In the genomic region with DNA sequence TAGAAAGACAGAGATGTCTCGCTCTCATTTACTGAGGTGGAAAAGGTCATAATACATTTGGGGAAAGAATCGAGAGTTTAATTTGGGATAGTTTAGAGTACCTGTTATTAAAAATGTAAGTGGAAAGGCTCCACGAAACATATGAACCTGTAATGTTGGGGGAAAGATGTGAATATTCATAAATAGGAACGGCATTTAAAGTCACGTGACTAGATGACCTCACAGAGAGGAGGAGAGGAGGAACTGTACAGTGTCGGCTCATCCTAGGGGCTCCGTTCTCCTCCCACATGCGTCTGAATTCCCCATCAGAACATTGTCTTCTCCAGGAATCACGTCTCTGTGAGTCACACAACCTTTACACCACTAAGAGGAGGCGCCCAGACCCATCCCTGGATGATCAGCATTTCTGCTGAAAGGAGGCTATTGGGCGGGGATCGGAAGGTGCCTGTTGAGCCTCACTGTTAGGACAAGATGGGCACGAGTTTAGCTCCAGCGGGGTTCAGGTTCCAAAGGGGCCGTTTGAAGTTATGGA, we compare ENCODE assay signal across 25 mouse cellular contexts. TPM values are rescaled to one million over a fixed set of nuclear protein-coding genes. Genes with fewer than 3 reads are reported as not detected.
DNase-seq lines count a peak whose midpoint lies in the region; ATAC-seq and TF ChIP-seq lines count a peak whose summit lies in the region.
"Had no signal": no experiment of that assay in that cellular context is flagged by ENCODE, and none has a peak within 500 bp of the region (broad histone marks: within the 10 kb centered on the region; RNA-seq: fewer than 3 reads in every experiment).

No protein-coding gene starts in this region.

- no peak for TF ChIP-seq POLR2A in testis, adult 2 months (IDR thresholded peaks at IDR 0.05; ENCODE audit: control insufficient read depth, low read depth, low read length)

- H3K9ac ChIP-seq in midbrain, embryonic 15.5 days = no peak overlapping the region
- H3K9ac ChIP-seq: embryonic facial prominence, embryonic 12.5 days; forebrain, embryonic 13.5 days; forebrain, embryonic 15.5 days; forebrain, postnatal 0 days had no signal

- DNase-seq in heart, embryonic 10.5 days (ENCODE audit: low spot score) = peak; percentile 73
- DNase-seq in heart, postnatal 36 days = no peak
- no peak for DNase-seq in testis, postnatal 14 days (ENCODE audit: low spot score)
- DNase-seq in brain, adult 2 months (ENCODE audit: low read depth, low spot score) = peak; percentile 55
- DNase-seq: adrenal gland, adult 8-10 months; adrenal gland, postnatal 14 days; adrenal gland, postnatal 36 days; cerebellum, adult 11 months; cerebellum, adult 18-20 months; cerebellum, adult 8-10 months; cerebellum, adult 9-11 months; cerebellum, postnatal 14 days; cerebellum, postnatal 36 days; forebrain, postnatal 0 days had no signal

- no peak for TF ChIP-seq CTCF in testis, adult 2 months (IDR thresholded peaks at IDR 0.05; ENCODE audit: control insufficient read depth, insufficient read depth, insufficient replicate concordance, low read depth, low read length)

- peaks cover 5% of the 10 kb centered on the region; the same call in 1 of the 2 replicates for H3K4me1 ChIP-seq in heart, embryonic 10.5 days
- peaks cover 2% of the 10 kb centered on the region; the same call in 1 of the 2 replicates for H3K4me1 ChIP-seq in testis, adult 2 months (ENCODE audit: control insufficient read depth, insufficient read depth, low read length)
- no peaks in the 10 kb centered on the region for H3K4me1 ChIP-seq in midbrain, embryonic 15.5 days
- H3K4me1 ChIP-seq: forebrain, embryonic 13.5 days; forebrain, embryonic 15.5 days had no signal

- no peaks in the 10 kb centered on the region for H3K9me3 ChIP-seq in heart, embryonic 10.5 days
- no peaks in the 10 kb centered on the region for H3K9me3 ChIP-seq in midbrain, embryonic 15.5 days
- H3K9me3 ChIP-seq: embryonic facial prominence, embryonic 10.5 days; embryonic facial prominence, embryonic 12.5 days; forebrain, embryonic 13.5 days; forebrain, embryonic 15.5 days had no signal

- peaks cover 6% of the 10 kb centered on the region; the same call in 1 of the 2 replicates for H3K27me3 ChIP-seq in heart, embryonic 10.5 days (ENCODE audit: insufficient read depth, poor library complexity, severe bottlenecking)
- no peaks in the 10 kb centered on the region for H3K27me3 ChIP-seq in testis, adult 2 months (ENCODE audit: control insufficient read depth, insufficient read depth, low read length)
- H3K27me3 ChIP-seq in midbrain, embryonic 15.5 days (replicated peaks) = no peaks in the 10 kb centered on the region
- H3K27me3 ChIP-seq: forebrain, embryonic 13.5 days; forebrain, embryonic 15.5 days had no signal

- no peak for ATAC-seq in midbrain, embryonic 15.5 days (replicated peaks)
- ATAC-seq: activated CD4-positive, CD25-positive, alpha-beta regulatory T cell, adult 4 months; forebrain, embryonic 13.5 days; forebrain, embryonic 15.5 days; forebrain, postnatal 0 days had no signal

- H3K27ac ChIP-seq in heart, embryonic 10.5 days = no peak overlapping the region
- no peak overlapping the region for H3K27ac ChIP-seq in testis, adult 2 months (ENCODE audit: control insufficient read depth, insufficient read depth, low read depth, low read length)
- H3K27ac ChIP-seq in midbrain, embryonic 15.5 days = no peak overlapping the region
- H3K27ac ChIP-seq: embryonic facial prominence, embryonic 10.5 days; embryonic facial prominence, embryonic 12.5 days; forebrain, embryonic 13.5 days; forebrain, embryonic 15.5 days had no signal

- H3K36me3 ChIP-seq in heart, embryonic 10.5 days = no peaks in the 10 kb centered on the region
- no peaks in the 10 kb centered on the region for H3K36me3 ChIP-seq in testis, adult 2 months (ENCODE audit: control insufficient read depth, insufficient read depth, low read length)
- H3K36me3 ChIP-seq in midbrain, embryonic 15.5 days (replicated peaks) = no peaks in the 10 kb centered on the region
- H3K36me3 ChIP-seq: embryonic facial prominence, embryonic 10.5 days; embryonic facial prominence, embryonic 12.5 days; forebrain, embryonic 15.5 days had no signal

- H3K4me3 ChIP-seq in heart, embryonic 10.5 days = no peak overlapping the region
- peak overlapping the region; percentile 11; the same call in 1 of the 2 replicates for H3K4me3 ChIP-seq in testis, adult 2 months (ENCODE audit: control insufficient read depth, low read depth, low read length)
- no peak overlapping the region for H3K4me3 ChIP-seq in midbrain, embryonic 15.5 days
- H3K4me3 ChIP-seq: embryonic facial prominence, embryonic 10.5 days; embryonic facial prominence, embryonic 12.5 days; forebrain, embryonic 13.5 days; forebrain, embryonic 15.5 days had no signal

- no peak overlapping the region for H3K4me2 ChIP-seq in midbrain, embryonic 15.5 days
- H3K4me2 ChIP-seq: embryonic facial prominence, embryonic 12.5 days; forebrain, embryonic 13.5 days; forebrain, embryonic 15.5 days had no signal

- WGBS in heart, embryonic 10.5 days = 77% methylated on average over 15 of the region's 15 CpGs
- 86% methylated on average over 15 of the region's 15 CpGs for WGBS in midbrain, embryonic 15.5 days

- intact Hi-C loops in heart, postnatal 36 days (cut with DNase I) = no loop called here

RNA-seq across cellular contexts. Expression of a gene that starts 0.7 kb away (rescaled TPM):
- 0.15 TPM in 1 of 2 replicates, not detected in the other for polyA plus RNA-seq in heart, embryonic 10.5 days (2016; fragmentation: Nextera tagmentation; extraction: Ambion mirVana)
- under 1 TPM; 0.43 to 0.80 TPM for total RNA-seq in heart, postnatal 36 days (2021)
- 0.69 and 1.5 TPM in 2 replicates for polyA plus RNA-seq in testis, adult 2 months (2012; rRNA removed)
- 112 and 128 TPM in 2 replicates for polyA plus RNA-seq in midbrain, embryonic 15.5 days (2015; fragmentation: Nextera tagmentation; extraction: Ambion mirVana)
- total RNA-seq: common myeloid progenitor, adult 5-6 weeks; MEL had no signal

RNA-seq across cellular contexts. Expression of a gene that starts 43.5 kb away (rescaled TPM):
- 0.41 and 0.57 TPM in 2 replicates for polyA plus RNA-seq in heart, embryonic 10.5 days (2016; fragmentation: Nextera tagmentation; extraction: Ambion mirVana)
- not detected for total RNA-seq in heart, postnatal 36 days (2021)
- 163 and 193 TPM in 2 replicates for polyA plus RNA-seq in testis, adult 2 months (2012; rRNA removed)
- polyA plus RNA-seq in midbrain, embryonic 15.5 days (2015; fragmentation: Nextera tagmentation; extraction: Ambion mirVana) = 2.8 TPM in 2 replicates
- total RNA-seq: adrenal gland, postnatal 14 days; common myeloid progenitor, adult 5-6 weeks; ES-E14; MEL had no signal
- polyA plus RNA-seq: activated CD4-positive, CD25-positive, alpha-beta regulatory T cell, adult 4 months; CD4-positive, CD25-positive, alpha-beta regulatory T cell, adult 4 months had no signal

Comparison
In these comparisons a context has a peak if more than half of its experiments do, and no peak if none do; other contexts are left out.
1. DNase-seq: peak in heart, embryonic 10.5 days (single experiment) and brain, adult 2 months (single experiment); none in heart, postnatal 36 days (0 of 2) and testis, postnatal 14 days (single experiment).
2. RNA of a gene that starts 0.7 kb away (polyA plus RNA-seq): 112 to 128 TPM in midbrain, embryonic 15.5 days; 0.69 to 1.5 TPM in testis, adult 2 months and 0.15 TPM in heart, embryonic 10.5 days; every median in the first group is over 10 times any median in the second.
3. RNA of a gene that starts 43.5 kb away (polyA plus RNA-seq): 163 to 193 TPM in testis, adult 2 months; 2.8 TPM in midbrain, embryonic 15.5 days and 0.41 to 0.57 TPM in heart, embryonic 10.5 days; every median in the first group is over 10 times any median in the second.